Mouse (Mus musculus): Measurements from ENCODE around the gene Mycs. TPM values are rescaled to one million over a fixed set of nuclear protein-coding genes. Genes with fewer than 3 reads are reported as not detected.

Mycs gene
- not detected in 2 replicates for polyA plus RNA-seq (2015; fragmentation: Nextera tagmentation; extraction: Ambion mirVana)

GRCm38 (mm10) chrX:5469165-5469564 is at the start of gene Mycs:
TSS of gene Mycs (minus strand) at chrX:5469265.

Other genes with a start within 250 kb of the Mycs start
- not detected in 2 replicates for gene Btbd35f7, start 199.8 kb upstream of the Mycs start, polyA plus RNA-seq (2015; fragmentation: Nextera tagmentation; extraction: Ambion mirVana)